28 mouse cellular contexts compared by ENCODE assay signal in the genomic region with DNA sequence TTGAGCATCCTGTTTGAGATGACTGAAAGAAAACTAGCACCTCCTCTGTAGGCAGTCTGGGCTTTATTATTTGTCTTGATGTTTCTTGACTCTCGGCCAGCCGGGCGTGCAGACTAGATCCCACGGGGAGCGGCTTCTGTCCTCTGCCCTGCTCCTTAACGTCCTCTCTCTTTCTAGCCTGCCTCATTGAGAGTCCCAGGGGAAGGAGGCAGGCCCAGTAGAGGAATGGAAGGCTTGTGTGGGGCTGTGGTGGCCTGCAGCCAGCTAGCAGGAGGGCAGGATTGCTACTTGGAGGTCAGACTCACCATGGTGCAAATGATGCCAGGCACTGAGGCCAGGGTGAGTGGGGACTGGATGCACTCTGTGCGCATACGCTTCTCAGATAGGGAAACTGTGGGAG. TPM values are rescaled to one million over a fixed set of nuclear protein-coding genes. Genes with fewer than 3 reads are reported as not detected.
DNase-seq lines count a peak whose midpoint lies in the region; ATAC-seq lines count a peak whose summit lies in the region.
"Had no signal": no experiment of that assay in that cellular context is flagged by ENCODE, and none has a peak within 500 bp of the region (broad histone marks: within the 10 kb centered on the region; RNA-seq: fewer than 3 reads in every experiment).

No protein-coding gene starts in this region.

- intact Hi-C loops in heart, postnatal 36 days (cut with DNase I): no loop called here
- intact Hi-C loops in gastrocnemius, postnatal 36 days (cut with DNase I): no loop called here

- no peak for ATAC-seq in forebrain, embryonic 16.5 days
- no peak for ATAC-seq in megakaryocyte, adult 5-6 weeks (ENCODE audit: poor library complexity, severe bottlenecking)
- ATAC-seq: activated CD4-positive, CD25-positive, alpha-beta regulatory T cell, adult 4 months; forebrain, embryonic 14.5 days; hindbrain, postnatal 0 days; Patski had no signal

- no peak overlapping the region for H3K4me2 ChIP-seq in forebrain, embryonic 16.5 days (ENCODE audit: low read length)
- H3K4me2 ChIP-seq: neural tube, embryonic 12.5 days had no signal

- H3K4me3 ChIP-seq in forebrain, embryonic 16.5 days (replicated peaks; ENCODE audit: low read length): no peak overlapping the region
- H3K4me3 ChIP-seq: erythroblast, embryonic 14.5 days; megakaryocyte, embryonic 14.5 days; neural tube, embryonic 12.5 days had no signal

- no peaks in the 10 kb centered on the region for H3K4me1 ChIP-seq in forebrain, embryonic 16.5 days (replicated peaks; ENCODE audit: control insufficient read depth, insufficient read depth, low read length)
- H3K4me1 ChIP-seq: megakaryocyte, embryonic 14.5 days; neural tube, embryonic 12.5 days had no signal

- peak; percentile 11 for DNase-seq in heart, adult 8-10 months (ENCODE audit: low spot score)
- no peak for DNase-seq in heart, postnatal 36 days
- DNase-seq in right cerebral cortex, postnatal 14 days: peak; percentile 5
- DNase-seq in right cerebral cortex, adult 2 months (ENCODE audit: low spot score in 2 of 2): no peak
- peak; percentile 80 for DNase-seq in kidney, postnatal 10 days
- no peak for DNase-seq in gastrocnemius, postnatal 36 days
- DNase-seq: cerebellum, adult 18-20 months; cerebellum, postnatal 36 days; thymus, postnatal 25 days had no signal

- no peaks in the 10 kb centered on the region for H3K9me3 ChIP-seq in forebrain, embryonic 16.5 days (ENCODE audit: control insufficient read depth, low read length)
- H3K9me3 ChIP-seq: megakaryocyte, embryonic 14.5 days; neural tube, embryonic 12.5 days had no signal

- no peak overlapping the region for H3K27ac ChIP-seq in forebrain, embryonic 16.5 days (ENCODE audit: low read length)
- H3K27ac ChIP-seq: hindbrain, postnatal 0 days; neural tube, embryonic 12.5 days had no signal

- H3K27me3 ChIP-seq in forebrain, embryonic 16.5 days (replicated peaks; ENCODE audit: control insufficient read depth, insufficient read depth, low read length): no peaks in the 10 kb centered on the region
- H3K27me3 ChIP-seq: neural tube, embryonic 12.5 days; Patski had no signal

- no peak overlapping the region for H3K9ac ChIP-seq in forebrain, embryonic 16.5 days (replicated peaks; ENCODE audit: low read depth, low read length)
- H3K9ac ChIP-seq: neural tube, embryonic 12.5 days had no signal

- WGBS in forebrain, embryonic 16.5 days: 82% methylated on average over 8 of the region's 8 CpGs

- H3K36me3 ChIP-seq in forebrain, embryonic 16.5 days (ENCODE audit: control insufficient read depth, insufficient read depth): no peaks in the 10 kb centered on the region
- H3K36me3 ChIP-seq: neural tube, embryonic 12.5 days had no signal

RNA-seq across cellular contexts. Expression of a gene that starts 3.2 kb away (rescaled TPM):
- total RNA-seq in heart, adult 8-10 months (2022): not detected
- not detected for total RNA-seq in heart, postnatal 36 days (2021)
- not detected in 2 replicates for polyA plus RNA-seq in forebrain, embryonic 16.5 days (2015; fragmentation: Nextera tagmentation; extraction: Ambion mirVana)
- not detected in 2 replicates for total RNA-seq in megakaryocyte, adult 5-6 weeks (2015)
- not detected in 2 replicates for total RNA-seq in megakaryocyte, adult 5-6 weeks (2017)
- not detected for total RNA-seq in gastrocnemius, postnatal 36 days (2021)
- total RNA-seq: granulocyte monocyte progenitor cell, adult 5-6 weeks; hematopoietic stem cell, adult 5-6 weeks; hindbrain, postnatal 0 days; layer of hippocampus, postnatal 10 days; left cerebral cortex, postnatal 14 days had no signal
- polyA plus RNA-seq: activated CD4-positive, CD25-positive, alpha-beta regulatory T cell, adult 4 months; C2C12; embryonic facial prominence, embryonic 11.5 days; erythroblast, embryonic 14.5 days; forebrain, embryonic 14.5 days; hindbrain, postnatal 0 days; limb, embryonic 14.5 days; liver, embryonic 16.5 days; neural tube, embryonic 12.5 days; Patski; spleen, adult 2 months; stomach, embryonic 16.5 days had no signal

RNA-seq across cellular contexts. Expression of a gene that starts 6.2 kb away (rescaled TPM):
- not detected for total RNA-seq in heart, adult 8-10 months (2022)
- not detected for total RNA-seq in heart, postnatal 36 days (2021)
- polyA plus RNA-seq in forebrain, embryonic 16.5 days (2015; fragmentation: Nextera tagmentation; extraction: Ambion mirVana): 0.09 TPM in 1 of 2 replicates, not detected in the other
- total RNA-seq in megakaryocyte, adult 5-6 weeks (2015): not detected in 2 replicates
- total RNA-seq in megakaryocyte, adult 5-6 weeks (2017): not detected in 2 replicates
- not detected for total RNA-seq in gastrocnemius, postnatal 36 days (2021)
- total RNA-seq: granulocyte monocyte progenitor cell, adult 5-6 weeks; hematopoietic stem cell, adult 5-6 weeks; hindbrain, postnatal 0 days; layer of hippocampus, postnatal 10 days; left cerebral cortex, postnatal 14 days had no signal
- polyA plus RNA-seq: C2C12; embryonic facial prominence, embryonic 11.5 days; erythroblast, embryonic 14.5 days; forebrain, embryonic 14.5 days; hindbrain, postnatal 0 days; limb, embryonic 14.5 days; liver, embryonic 16.5 days; neural tube, embryonic 12.5 days; Patski; spleen, adult 2 months; stomach, embryonic 16.5 days had no signal

RNA-seq across cellular contexts. Expression of a gene that starts 23.1 kb away (rescaled TPM):
- 1 to 10 TPM; 3.0 to 4.4 (median 4.3) TPM for total RNA-seq in heart, adult 8-10 months (2022)
- total RNA-seq in heart, postnatal 36 days (2021): 1 to 10 TPM; 4.2 to 4.7 TPM
- polyA plus RNA-seq in forebrain, embryonic 16.5 days (2015; fragmentation: Nextera tagmentation; extraction: Ambion mirVana): 0.34 and 0.47 TPM in 2 replicates
- not detected in 2 replicates for total RNA-seq in megakaryocyte, adult 5-6 weeks (2015)
- total RNA-seq in megakaryocyte, adult 5-6 weeks (2017): not detected in 2 replicates
- 1 to 10 TPM; 1.2 to 2.0 TPM for total RNA-seq in gastrocnemius, postnatal 36 days (2021)
- total RNA-seq: granulocyte monocyte progenitor cell, adult 5-6 weeks; hematopoietic stem cell, adult 5-6 weeks had no signal
- polyA plus RNA-seq: activated CD4-positive, CD25-positive, alpha-beta regulatory T cell, adult 4 months; erythroblast, embryonic 14.5 days had no signal

RNA-seq across cellular contexts. Expression of a gene that starts 26.0 kb away (rescaled TPM):
- 1 to 10 TPM; 3.6 to 4.4 (median 4.1) TPM for total RNA-seq in heart, adult 8-10 months (2022)
- total RNA-seq in heart, postnatal 36 days (2021): 1 to 10 TPM; 4.3 to 6.4 TPM
- polyA plus RNA-seq in forebrain, embryonic 16.5 days (2015; fragmentation: Nextera tagmentation; extraction: Ambion mirVana): 0.10 and 0.16 TPM in 2 replicates
- total RNA-seq in megakaryocyte, adult 5-6 weeks (2015): not detected in 2 replicates
- not detected in 2 replicates for total RNA-seq in megakaryocyte, adult 5-6 weeks (2017)
- 1 to 10 TPM; 1.3 to 1.5 TPM for total RNA-seq in gastrocnemius, postnatal 36 days (2021)
- total RNA-seq: granulocyte monocyte progenitor cell, adult 5-6 weeks; hematopoietic stem cell, adult 5-6 weeks had no signal
- polyA plus RNA-seq: erythroblast, embryonic 14.5 days; neural tube, embryonic 12.5 days had no signal

RNA-seq across cellular contexts. Expression of a gene that starts 34.9 kb away (rescaled TPM):
- under 1 TPM; 0.14 to 0.38 (median 0.28) TPM for total RNA-seq in heart, adult 8-10 months (2022)
- total RNA-seq in heart, postnatal 36 days (2021): under 1 TPM; 0.24 to 0.31 TPM
- 1.3 and 1.5 TPM in 2 replicates for polyA plus RNA-seq in forebrain, embryonic 16.5 days (2015; fragmentation: Nextera tagmentation; extraction: Ambion mirVana)
- 0.11 TPM in 1 of 2 replicates, not detected in the other for total RNA-seq in megakaryocyte, adult 5-6 weeks (2015)
- 0.20 and 0.33 TPM in 2 replicates for total RNA-seq in megakaryocyte, adult 5-6 weeks (2017)
- under 1 TPM; 0.17 to 0.18 TPM for total RNA-seq in gastrocnemius, postnatal 36 days (2021)
- total RNA-seq: hindbrain, postnatal 0 days had no signal
- polyA plus RNA-seq: spleen, adult 2 months had no signal

Comparison
In these comparisons a context has a peak if more than half of its experiments do, and no peak if none do; other contexts are left out.
1. DNase-seq: peak in heart, adult 8-10 months (single experiment), right cerebral cortex, postnatal 14 days (single experiment) and kidney, postnatal 10 days (single experiment); none in heart, postnatal 36 days (0 of 2), right cerebral cortex, adult 2 months (0 of 2) and gastrocnemius, postnatal 36 days (0 of 2).